Comparison of ENCODE assay signal across 21 mouse cellular contexts in the genomic region with DNA sequence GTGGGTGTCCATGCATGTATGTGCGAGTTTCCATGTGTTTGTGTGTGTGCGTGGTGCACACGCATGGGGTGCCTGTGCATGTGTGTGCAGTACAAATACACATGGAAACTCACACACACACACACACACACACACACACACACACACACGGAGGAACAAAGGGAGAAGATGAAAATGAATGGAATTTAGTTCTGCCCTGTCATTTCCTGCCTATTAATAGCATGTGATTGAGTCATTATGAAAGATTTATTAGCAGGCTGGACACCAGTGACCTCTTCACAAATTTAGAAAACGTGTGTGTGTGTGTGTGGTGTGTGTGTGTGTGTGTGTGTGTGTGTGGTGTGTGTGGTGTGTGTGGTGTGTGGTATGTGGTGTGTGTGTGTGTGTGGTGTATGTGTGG.
DNase-seq lines count a peak whose midpoint lies in the region; ATAC-seq and TF ChIP-seq lines count a peak whose summit lies in the region.
"Had no signal": no experiment of that assay in that cellular context is flagged by ENCODE, and none has a peak within 500 bp of the region (broad histone marks: within the 10 kb centered on the region; RNA-seq: fewer than 3 reads in every experiment).

No protein-coding gene starts in this region.

- no peak for TF ChIP-seq POLR2A in kidney, adult 2 months (IDR thresholded peaks at IDR 0.05; ENCODE audit: low read depth, low read length)

- H3K4me2 ChIP-seq in lung, embryonic 16.5 days (ENCODE audit: low read depth, low read length) = no peak overlapping the region
- no peak overlapping the region for H3K4me2 ChIP-seq in forebrain, embryonic 16.5 days (ENCODE audit: low read length)
- H3K4me2 ChIP-seq: forebrain, embryonic 13.5 days; hindbrain, embryonic 13.5 days; midbrain, embryonic 15.5 days had no signal

- no peaks in the 10 kb centered on the region for H3K27me3 ChIP-seq in kidney, adult 2 months (replicated peaks; ENCODE audit: control insufficient read depth, insufficient read depth, low read length)
- no peaks in the 10 kb centered on the region for H3K27me3 ChIP-seq in lung, embryonic 16.5 days (ENCODE audit: control insufficient read depth, insufficient read depth, low read depth, low read length)
- no peaks in the 10 kb centered on the region for H3K27me3 ChIP-seq in forebrain, embryonic 16.5 days (replicated peaks; ENCODE audit: control insufficient read depth, insufficient read depth, low read length)
- H3K27me3 ChIP-seq: forebrain, embryonic 13.5 days; hindbrain, embryonic 13.5 days; midbrain, embryonic 15.5 days; Patski had no signal

- WGBS in kidney, adult 2 months = 66% methylated on average over 5 of the region's 5 CpGs
- 62% methylated on average over 5 of the region's 5 CpGs for WGBS in lung, embryonic 16.5 days
- 83% methylated on average over 5 of the region's 5 CpGs for WGBS in forebrain, embryonic 16.5 days

- peak; percentile 44 for DNase-seq in kidney, adult 2 months
- DNase-seq in kidney, adult 8-10 months = no peak
- DNase-seq in lung, postnatal 25 days (ENCODE audit: low spot score) = no peak
- peak; percentile 79 for DNase-seq in Muller cell, postnatal 12 days (ENCODE audit: inconsistent ontology term)
- DNase-seq in kidney, postnatal 36 days = peak; percentile 27 to 37
- DNase-seq: adrenal gland, adult 8-10 months; cerebellum, adult 9-11 months; gastrocnemius, postnatal 25 days; liver, postnatal 0 days; right cerebral cortex, postnatal 25 days; thymus, adult 2 months had no signal

- H3K9me3 ChIP-seq in lung, embryonic 16.5 days (ENCODE audit: control insufficient read depth, low read length) = no peaks in the 10 kb centered on the region
- no peaks in the 10 kb centered on the region for H3K9me3 ChIP-seq in forebrain, embryonic 16.5 days (ENCODE audit: control insufficient read depth, low read length)
- H3K9me3 ChIP-seq: forebrain, embryonic 13.5 days; heart, embryonic 10.5 days; hindbrain, embryonic 13.5 days; midbrain, embryonic 15.5 days had no signal

- H3K4me1 ChIP-seq in kidney, adult 2 months (ENCODE audit: control insufficient read depth, insufficient read depth, low read length) = no peaks in the 10 kb centered on the region
- H3K4me1 ChIP-seq in lung, embryonic 16.5 days (replicated peaks; ENCODE audit: control insufficient read depth, insufficient read depth, low read length) = 0 out of 2 replicates have a peak, but pooled peaks cover 2% of the 10 kb centered on the region
- no peaks in the 10 kb centered on the region; the same call in 1 of the 2 replicates for H3K4me1 ChIP-seq in forebrain, embryonic 16.5 days (replicated peaks; ENCODE audit: control insufficient read depth, insufficient read depth, low read length)
- H3K4me1 ChIP-seq: heart, embryonic 10.5 days; midbrain, embryonic 15.5 days had no signal

- no peak overlapping the region for H3K4me3 ChIP-seq in kidney, adult 2 months (ENCODE audit: insufficient read depth, low read depth, low read length)
- H3K4me3 ChIP-seq in lung, embryonic 16.5 days (ENCODE audit: low read length) = no peak overlapping the region
- no peak overlapping the region for H3K4me3 ChIP-seq in forebrain, embryonic 16.5 days (replicated peaks; ENCODE audit: low read length)
- H3K4me3 ChIP-seq: erythroblast, embryonic 14.5 days; forebrain, embryonic 13.5 days; heart, embryonic 10.5 days; hindbrain, embryonic 13.5 days; midbrain, embryonic 15.5 days; myocyte had no signal

- TF ChIP-seq CTCF in kidney, adult 2 months (conservative IDR thresholded peaks at IDR 0.05; ENCODE audit: insufficient read depth, insufficient read length, low read depth, low read length) = no peak

- no peaks in the 10 kb centered on the region for H3K36me3 ChIP-seq in kidney, adult 2 months (ENCODE audit: control insufficient read depth, insufficient read depth, low read length)
- no peaks in the 10 kb centered on the region for H3K36me3 ChIP-seq in lung, embryonic 16.5 days (ENCODE audit: control insufficient read depth, insufficient read depth, low read length)
- no peaks in the 10 kb centered on the region for H3K36me3 ChIP-seq in forebrain, embryonic 16.5 days (ENCODE audit: control insufficient read depth, insufficient read depth)
- H3K36me3 ChIP-seq: heart, embryonic 10.5 days; hindbrain, embryonic 13.5 days; midbrain, embryonic 15.5 days had no signal

- no peak overlapping the region; the same call in 1 of the 2 replicates for H3K27ac ChIP-seq in kidney, adult 2 months (ENCODE audit: insufficient read depth, low read depth, low read length)
- no peak overlapping the region for H3K27ac ChIP-seq in lung, embryonic 16.5 days (ENCODE audit: low read length)
- H3K27ac ChIP-seq in forebrain, embryonic 16.5 days (ENCODE audit: low read length) = no peak overlapping the region
- H3K27ac ChIP-seq: forebrain, embryonic 13.5 days; heart, embryonic 10.5 days; midbrain, embryonic 15.5 days had no signal

- H3K9ac ChIP-seq in lung, embryonic 16.5 days (ENCODE audit: low read length) = no peak overlapping the region
- no peak overlapping the region for H3K9ac ChIP-seq in forebrain, embryonic 16.5 days (replicated peaks; ENCODE audit: low read depth, low read length)
- H3K9ac ChIP-seq: forebrain, embryonic 13.5 days; hindbrain, embryonic 13.5 days; liver, postnatal 0 days; midbrain, embryonic 15.5 days had no signal

- 0 out of 2 replicates have a peak, but pooled peaks have one; percentile 15 for ATAC-seq in lung, embryonic 16.5 days (ENCODE audit: low read depth)
- no peak for ATAC-seq in forebrain, embryonic 16.5 days
- ATAC-seq: forebrain, embryonic 13.5 days; intestine, embryonic 16.5 days; liver, postnatal 0 days; midbrain, embryonic 15.5 days; Patski had no signal

Comparison
In these comparisons a context has a peak if more than half of its experiments do, and no peak if none do; other contexts are left out.
1. DNase-seq: peak in kidney, adult 2 months (single experiment), Muller cell, postnatal 12 days (single experiment) and kidney, postnatal 36 days (2 of 2); none in kidney, adult 8-10 months (0 of 2) and lung, postnatal 25 days (single experiment).